Mouse (Mus musculus): ENCODE results near the gene Hbb-bh2.

- TF ChIP-seq GATA1 (IDR thresholded peaks at IDR 0.05; ENCODE audit: borderline replicate concordance, low read length) = no peak
- no peak for TF ChIP-seq FLI1 (IDR thresholded peaks at IDR 0.05; ENCODE audit: low read length)
Observed at GRCm38 (mm10) chr7:103812174-103812573, 28.1 kb downstream of the Hbb-bh2 start.

Measured in megakaryocyte, embryonic 14.5 days (primary cell).